Mouse (Mus musculus) heart, postnatal 14 days (tissue): ENCODE data around the gene Nf2. TPM values are rescaled to one million over a fixed set of nuclear protein-coding genes. Genes with fewer than 3 reads are reported as not detected.

Source experiments
- DNase-seq, 2 experiments: peaks; one replicate each; pipeline ENCODE4 v3.0.0; 2021 to 2022
- intact Hi-C: fragments of 180-260 bp; cut with DNase I; formaldehyde crosslinking; loops from one replicate; pipeline ENCODE4 v1.15.1; 2025
- microRNA-seq, 2 experiments: library from miRNA; unstranded; fragments of <30 nt; microRNA quantifications; one replicate each; pipeline ENCODE4 v1.2.0; 2021 to 2022
- total RNA-seq, 2 experiments: library from RNA; stranded (reverse); gene quantifications; 2 replicates each; pipeline ENCODE4 v1.2.3; 2021

The Nf2 gene
- total RNA-seq, 2 experiments from 2014 or later: 82.9 to 84.2 TPM

- intact Hi-C loops: no loop called here
- DNase-seq: no peak
Observed at GRCm38 (mm10) chr11:4716530-4717236, 132.7 kb downstream of the Nf2 start.

Small RNAs within 50 kb of the gene (microRNA-seq; reads per million reads assigned to microRNA genes)
- gene Mir6918: 0.27 to 2.1 reads per million in 2 experiments

Other genes with a start within 250 kb of the Nf2 start
- not detected for gene Gm11032, start 229.5 kb downstream of the Nf2 start, total RNA-seq
- gene Ascc2, start 211.8 kb downstream of the Nf2 start, total RNA-seq: 10 to 100 TPM; 14.1 to 14.9 TPM
- gene Uqcr10, start 145.2 kb downstream of the Nf2 start, total RNA-seq: 1,000 to 10,000 TPM; 1,424 to 1,479 TPM
- gene Zmat5, start 144.9 kb downstream of the Nf2 start, total RNA-seq: 10 to 100 TPM; 21.0 to 22.6 TPM
- gene Cabp7, start 102.8 kb downstream of the Nf2 start, total RNA-seq: not detected
- 1 to 10 TPM; 2.1 to 2.2 TPM for gene Nipsnap1, start 24.4 kb upstream of the Nf2 start, total RNA-seq
- 10 to 100 TPM; 16.7 to 17.3 TPM for gene Thoc5, start 45.8 kb upstream of the Nf2 start, total RNA-seq
- gene Nefh, start 98.5 kb upstream of the Nf2 start, total RNA-seq: under 1 TPM in 1 of 2 experiments, not detected in 1; 0.05 TPM
- 10 to 100 TPM; 48.9 to 51.7 TPM for gene Ap1b1, start 137.3 kb upstream of the Nf2 start, total RNA-seq
- 1 to 10 TPM; 3.7 to 4.4 TPM for gene Rasl10a, start 208.6 kb upstream of the Nf2 start, total RNA-seq
- 10 to 100 TPM; 17.8 to 18.7 TPM for gene Gas2l1, start 215.8 kb upstream of the Nf2 start, total RNA-seq
- gene Rhbdd3, start 249.4 kb upstream of the Nf2 start, total RNA-seq: 10 to 100 TPM; 18.7 to 20.5 TPM
- 100 to 1,000 TPM; 119 to 131 TPM for gene Ewsr1, start 249.7 kb upstream of the Nf2 start, total RNA-seq